Mouse (Mus musculus): ENCODE measurements around the gene Zfp62. TPM values are rescaled to one million over a fixed set of nuclear protein-coding genes. Genes with fewer than 3 reads are reported as not detected.
A peak's percentile ranks its signal among the peaks of the same experiment; 100 is the strongest.

Gene Zfp62
- polyA plus RNA-seq, 2 experiments, result 5.2 to 10.6 TPM

- WGBS (ENCODE audit: insufficient replicate concordance), result 58% methylated on average over 4 of the region's 4 CpGs
- Histone ChIP-seq H3K9ac (replicated peaks) (no peak overlapping the region; the same call in 1 of the 2 replicates), H3K4me2 (ENCODE audit: low read depth) (peak overlapping the region; percentile 96), H3K36me3 (replicated peaks; ENCODE audit: control insufficient read depth, insufficient read depth, low read depth) (no peaks in the 10 kb centered on the region), H3K27me3 (ENCODE audit: control insufficient read depth, insufficient read depth, low read length) (no peaks in the 10 kb centered on the region), H3K4me1 (replicated peaks; ENCODE audit: control insufficient read depth in 2 of 2, insufficient read depth in 2 of 2, low read length in 1 of 2) (peaks cover 46 to 61% of the 10 kb centered on the region in 2 experiments), H3K4me3 (ENCODE audit: insufficient read depth in 1 of 2, low read depth in 2 of 2, low read length in 2 of 2) (peak overlapping the region in 1 of 2 experiments; percentile 68; a peak in 2 of 4 replicates), H3K9me3 (ENCODE audit: control insufficient read depth, low read length) (no peaks in the 10 kb centered on the region), H3K27ac (no peak overlapping the region; the same call in 1 of the 2 replicates)
- DNase-seq (ENCODE audit: low read depth in 3 of 3, low spot score in 3 of 3) (no peak), ATAC-seq (ENCODE audit: insufficient read depth) (no peak)
- no peak for TF ChIP-seq EP300 (IDR thresholded peaks at IDR 0.05; ENCODE audit: low read depth)
- TF ChIP-seq CTCF (IDR thresholded peaks at IDR 0.05; ENCODE audit: low read depth), result no peak
Measured at GRCm38 (mm10) chr11:49246523-49246922, 43.4 kb downstream of the Zfp62 start.

GRCm38 (mm10) chr11:49247255-49247654 lies 44.2 kb downstream of the Zfp62 start:
- no peak overlapping the region for H3K4me3 ChIP-seq (ENCODE audit: insufficient read depth in 1 of 2, low read depth in 2 of 2, low read length in 2 of 2)
- no peak overlapping the region for H3K9ac ChIP-seq (replicated peaks)
- no peaks in the 10 kb centered on the region for H3K9me3 ChIP-seq (ENCODE audit: control insufficient read depth, low read length)
- ATAC-seq (ENCODE audit: insufficient read depth) (no peak), DNase-seq (ENCODE audit: low read depth in 3 of 3, low spot score in 3 of 3) (no peak)
- peaks cover 50 to 67% of the 10 kb centered on the region in 2 experiments for H3K4me1 ChIP-seq (replicated peaks; ENCODE audit: control insufficient read depth in 2 of 2, insufficient read depth in 2 of 2, low read length in 1 of 2)
- TF ChIP-seq CTCF (IDR thresholded peaks at IDR 0.05; ENCODE audit: low read depth) (no peak), EP300 (IDR thresholded peaks at IDR 0.05; ENCODE audit: low read depth) (no peak)
- no peaks in the 10 kb centered on the region for H3K36me3 ChIP-seq (replicated peaks; ENCODE audit: control insufficient read depth, insufficient read depth, low read depth)
- WGBS (ENCODE audit: insufficient replicate concordance), result 57% methylated on average over 2 of the region's 2 CpGs
- H3K27ac ChIP-seq, result no peak overlapping the region
- peak overlapping the region; percentile 96 for H3K4me2 ChIP-seq (ENCODE audit: low read depth)
- H3K27me3 ChIP-seq (ENCODE audit: control insufficient read depth, insufficient read depth, low read length), result no peaks in the 10 kb centered on the region

GRCm38 (mm10) chr11:49248226-49248973 lies 45.3 kb downstream of the Zfp62 start:
- Histone ChIP-seq H3K27ac (no peak overlapping the region), H3K27me3 (ENCODE audit: control insufficient read depth, insufficient read depth, low read length) (no peaks in the 10 kb centered on the region), H3K36me3 (replicated peaks; ENCODE audit: control insufficient read depth, insufficient read depth, low read depth) (peaks cover under 1% of the 10 kb centered on the region), H3K4me1 (replicated peaks; ENCODE audit: control insufficient read depth in 2 of 2, insufficient read depth in 2 of 2, low read length in 1 of 2) (peaks cover 47 to 67% of the 10 kb centered on the region in 2 experiments), H3K9me3 (ENCODE audit: control insufficient read depth, low read length) (no peaks in the 10 kb centered on the region), H3K4me3 (ENCODE audit: insufficient read depth in 1 of 2, low read depth in 2 of 2, low read length in 2 of 2) (no peak overlapping the region), H3K4me2 (ENCODE audit: low read depth) (no peak overlapping the region; the same call in 1 of the 2 replicates), H3K9ac (replicated peaks) (no peak overlapping the region)
- no peak for DNase-seq (ENCODE audit: low read depth in 3 of 3, low spot score in 3 of 3)
- TF ChIP-seq EP300 (IDR thresholded peaks at IDR 0.05; ENCODE audit: low read depth) (no peak), CTCF (IDR thresholded peaks at IDR 0.05; ENCODE audit: low read depth) (no peak)
- 53% methylated on average over 6 of the region's 6 CpGs for WGBS (ENCODE audit: insufficient replicate concordance)
- no peak for ATAC-seq (ENCODE audit: insufficient read depth)

- Histone ChIP-seq H3K9me3 (ENCODE audit: control insufficient read depth, low read length) (no peaks in the 10 kb centered on the region), H3K27me3 (ENCODE audit: control insufficient read depth, insufficient read depth, low read length) (no peaks in the 10 kb centered on the region), H3K4me2 (ENCODE audit: low read depth) (peak overlapping the region; percentile 73), H3K4me3 (ENCODE audit: insufficient read depth in 1 of 2, low read depth in 2 of 2, low read length in 2 of 2) (no peak overlapping the region; a peak in 1 of 4 replicates), H3K9ac (replicated peaks) (no peak overlapping the region; the same call in 1 of the 2 replicates), H3K27ac (peak overlapping the region; percentile 81; the same call in 1 of the 2 replicates), H3K4me1 (replicated peaks; ENCODE audit: control insufficient read depth in 2 of 2, insufficient read depth in 2 of 2, low read length in 1 of 2) (peaks cover 47 to 67% of the 10 kb centered on the region in 2 experiments), H3K36me3 (replicated peaks; ENCODE audit: control insufficient read depth, insufficient read depth, low read depth) (peaks cover 8% of the 10 kb centered on the region)
- ATAC-seq (ENCODE audit: insufficient read depth) (no peak), DNase-seq (ENCODE audit: low read depth in 3 of 3, low spot score in 3 of 3) (no peak)
- TF ChIP-seq EP300 (IDR thresholded peaks at IDR 0.05; ENCODE audit: low read depth) (no peak), CTCF (IDR thresholded peaks at IDR 0.05; ENCODE audit: low read depth) (no peak)
- WGBS (ENCODE audit: insufficient replicate concordance), result 51% methylated on average over 6 of the region's 6 CpGs
Measured at GRCm38 (mm10) chr11:49248974-49249700, 46.0 kb downstream of the Zfp62 start.
